Mouse (Mus musculus) c-Kit-negative CD71-positive TER-119-positive erythroid progenitor cells, embryonic 14.5 days (primary cell): Measurements from ENCODE around the gene Lmo7.

ENCODE experiments used
- DNase-seq: peaks from one replicate; pipeline ENCODE4 v3.0.0-alpha.2; 2013; ENCODE audit warnings: low read depth, low spot score

The Lmo7 gene

DNA sequence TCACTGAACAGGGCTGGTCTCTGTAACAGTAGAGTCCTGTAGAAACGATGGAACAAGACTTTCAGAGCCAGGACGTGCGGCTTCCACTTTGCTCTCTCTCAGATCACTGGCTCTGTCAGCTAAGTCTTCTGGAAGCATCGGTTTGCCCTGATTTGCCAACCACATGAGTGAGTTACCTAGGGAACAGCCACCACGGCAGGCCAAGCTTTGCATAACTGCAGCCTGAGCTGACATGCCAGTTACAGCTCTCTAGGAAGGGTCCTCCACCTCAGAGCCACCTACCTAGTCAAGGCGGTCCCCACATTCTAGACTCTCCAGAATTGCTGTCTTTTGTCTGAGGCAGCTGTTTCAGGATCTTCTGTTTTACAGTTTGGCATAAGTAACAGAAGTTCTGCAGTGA is 107.4 kb downstream of the Lmo7 start:
- DNase-seq, result no peak

GRCm38 (mm10) chr14:101838231-101838839 is 108.6 kb downstream of the Lmo7 start:
- no peak for DNase-seq

GRCm38 (mm10) chr14:101839771-101840731 is 110.3 kb downstream of the Lmo7 start:
- no peak for DNase-seq

GRCm38 (mm10) chr14:101841271-101841670 is 111.5 kb downstream of the Lmo7 start:
- DNase-seq, result no peak

DNA sequence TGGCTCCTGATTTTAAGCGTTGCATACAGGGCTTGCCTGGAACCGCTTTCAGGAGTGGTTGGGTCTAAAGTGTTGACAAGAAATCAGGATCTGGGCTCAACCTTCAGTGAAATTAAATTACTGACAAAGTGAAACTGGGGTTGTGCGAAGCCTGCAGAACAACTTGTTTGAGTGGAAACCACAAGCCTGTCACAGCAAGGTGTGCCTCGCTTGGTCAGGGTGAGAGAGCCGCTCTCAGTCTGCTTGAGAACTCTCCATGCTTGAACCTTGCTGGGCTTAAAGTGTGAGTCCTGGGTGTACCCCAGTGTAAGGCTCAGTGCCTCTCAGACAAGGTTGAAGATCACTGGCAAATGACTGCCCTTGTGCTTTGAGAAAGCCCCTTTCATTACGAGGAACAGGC is 112.8 kb downstream of the Lmo7 start:
- no peak for DNase-seq

DNA sequence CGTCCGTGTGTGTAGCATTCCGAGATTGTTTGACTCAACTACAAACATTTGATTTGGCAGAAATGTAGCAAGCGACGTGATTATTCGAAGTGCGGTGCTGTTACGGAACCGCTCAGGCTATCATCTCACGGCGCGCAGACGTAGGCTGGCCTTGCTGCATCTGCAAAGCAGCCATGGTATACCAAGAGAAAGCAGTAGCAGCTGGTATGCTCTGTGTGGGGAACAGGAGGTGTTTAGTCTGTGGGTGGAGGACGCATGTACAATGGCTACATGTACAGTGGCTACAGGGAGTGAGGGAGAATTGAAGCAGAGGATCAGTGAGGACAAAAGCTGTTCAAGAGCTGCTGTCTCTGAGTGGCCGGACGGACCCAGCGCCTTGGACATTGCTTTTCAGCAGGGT is 113.7 kb downstream of the Lmo7 start:
- no peak for DNase-seq

DNA sequence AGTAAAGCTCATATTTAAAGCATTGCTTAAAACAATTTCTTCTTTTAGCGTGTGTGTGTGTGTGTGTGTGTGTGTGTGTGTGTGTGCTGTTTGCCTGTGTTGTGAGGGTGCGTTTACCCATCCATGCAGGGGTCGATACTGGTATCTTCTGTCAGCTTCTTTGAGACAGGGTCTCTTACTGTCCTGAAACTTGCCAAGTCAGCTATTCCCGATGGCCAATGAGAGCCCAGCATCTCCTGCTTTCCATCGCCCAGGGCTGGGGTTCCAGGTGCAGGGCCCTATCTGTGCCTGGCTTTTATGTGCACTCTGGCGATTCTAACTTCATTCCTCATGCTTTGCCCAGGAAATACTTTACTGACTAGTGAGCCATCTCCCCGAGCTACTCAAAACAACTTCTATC is 114.7 kb downstream of the Lmo7 start:
- no peak for DNase-seq

GRCm38 (mm10) chr14:101846097-101846882 is 116.5 kb downstream of the Lmo7 start:
- no peak for DNase-seq

DNA sequence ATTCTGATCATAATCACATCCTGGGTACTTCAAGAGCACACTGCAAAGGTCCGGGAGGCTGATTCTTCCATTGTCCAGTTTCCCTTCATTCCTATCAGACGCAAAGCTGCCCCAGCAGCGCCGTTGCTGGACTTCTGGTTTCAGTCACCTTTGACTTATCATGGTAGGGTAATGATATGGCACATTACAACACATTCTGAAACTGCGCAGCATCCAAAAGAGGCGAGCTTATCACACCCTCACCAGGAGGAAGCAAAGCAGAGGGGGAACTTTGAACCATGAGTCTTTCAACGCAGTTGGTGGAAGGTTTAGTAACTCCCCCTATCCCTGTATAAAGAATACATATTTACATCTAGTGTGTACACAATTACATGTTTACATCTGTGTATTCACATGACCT is 117.8 kb downstream of the Lmo7 start:
- DNase-seq, result no peak

- no peak for DNase-seq
These were observed 122.9 kb downstream of the Lmo7 start for GRCm38 (mm10) chr14:101852584-101853195.

- no peak for DNase-seq
These were observed 123.5 kb downstream of the Lmo7 start for GRCm38 (mm10) chr14:101853207-101853606.

DNA sequence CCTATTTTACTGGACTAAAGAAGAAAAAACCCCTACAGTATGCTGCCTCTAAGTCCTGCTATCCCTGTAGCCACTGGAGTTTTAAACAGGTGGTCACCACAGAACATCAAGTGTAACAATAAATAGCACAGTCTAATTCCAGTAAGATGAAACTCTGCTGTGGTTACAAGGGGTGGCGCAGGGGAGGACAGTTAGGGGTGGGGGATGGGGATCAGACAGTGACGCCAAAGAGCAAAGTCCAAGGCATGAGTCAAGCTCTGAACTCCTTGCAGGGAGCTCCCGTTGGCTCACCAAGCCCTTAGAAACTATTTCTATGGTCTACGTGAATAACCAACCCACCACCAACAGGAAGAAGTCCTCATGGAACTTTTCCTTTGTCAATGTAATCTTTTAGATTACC is 124.0 kb downstream of the Lmo7 start:
- no peak for DNase-seq

DNA sequence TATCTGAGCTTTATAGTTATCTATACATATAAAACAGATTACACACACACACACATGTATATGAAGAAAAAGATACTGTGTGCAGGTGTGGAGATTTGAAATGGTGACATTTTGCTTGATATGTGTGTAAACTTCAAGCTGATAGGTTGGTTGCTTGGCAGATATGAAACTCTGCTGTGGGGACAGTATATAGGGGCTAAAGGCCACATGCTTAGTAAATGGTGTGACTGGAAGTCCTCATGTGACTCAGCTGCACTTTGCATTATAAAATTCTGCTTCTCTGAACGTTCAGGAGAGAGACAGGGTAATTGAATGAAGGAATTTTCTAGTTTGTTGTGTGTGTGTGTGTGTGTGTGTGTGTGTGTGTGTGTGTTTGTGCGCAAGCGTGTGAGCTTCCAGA is 124.5 kb downstream of the Lmo7 start:
- no peak for DNase-seq

- DNase-seq, result no peak
These were observed 129.6 kb downstream of the Lmo7 start for GRCm38 (mm10) chr14:101859305-101859886.

- DNase-seq, result no peak
These were observed 132.3 kb downstream of the Lmo7 start for GRCm38 (mm10) chr14:101862088-101862487.

DNA sequence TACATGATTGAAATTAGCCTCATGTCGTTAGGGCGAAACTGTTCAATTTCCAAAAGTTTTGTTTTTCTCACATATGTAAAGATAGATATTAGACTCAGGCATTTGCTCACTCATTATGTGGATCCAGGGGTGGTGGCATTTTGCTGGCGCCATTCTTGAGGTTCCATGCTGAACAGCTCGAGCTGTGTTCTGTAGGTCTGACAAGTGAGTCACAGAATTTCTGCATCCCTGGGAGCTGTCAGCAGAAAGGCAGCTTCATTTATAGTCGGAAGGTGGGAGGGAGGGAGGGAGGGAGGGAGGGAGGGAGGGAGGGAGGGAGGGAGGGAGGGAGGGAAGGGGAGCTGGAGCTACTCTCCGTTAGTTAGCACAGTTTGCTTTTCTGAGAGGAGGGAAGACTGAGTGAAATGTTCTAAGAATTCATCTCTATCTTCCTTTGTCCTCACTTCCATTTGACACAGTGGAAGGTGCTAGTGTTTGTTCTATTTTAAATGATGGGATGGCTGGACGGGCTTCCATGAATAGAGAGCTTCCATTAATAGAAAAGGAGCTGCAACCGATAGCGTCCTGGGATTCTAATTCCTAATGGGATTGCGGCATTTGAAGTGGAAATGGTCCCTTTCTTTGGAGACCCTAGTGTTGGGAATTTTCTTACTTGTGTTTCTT is 137.4 kb downstream of the Lmo7 start:
- no peak for DNase-seq

- no peak for DNase-seq
These were observed 139.4 kb downstream of the Lmo7 start for GRCm38 (mm10) chr14:101869145-101869544.

GRCm38 (mm10) chr14:101869661-101870060 is 139.9 kb downstream of the Lmo7 start:
- DNase-seq, result no peak

DNA sequence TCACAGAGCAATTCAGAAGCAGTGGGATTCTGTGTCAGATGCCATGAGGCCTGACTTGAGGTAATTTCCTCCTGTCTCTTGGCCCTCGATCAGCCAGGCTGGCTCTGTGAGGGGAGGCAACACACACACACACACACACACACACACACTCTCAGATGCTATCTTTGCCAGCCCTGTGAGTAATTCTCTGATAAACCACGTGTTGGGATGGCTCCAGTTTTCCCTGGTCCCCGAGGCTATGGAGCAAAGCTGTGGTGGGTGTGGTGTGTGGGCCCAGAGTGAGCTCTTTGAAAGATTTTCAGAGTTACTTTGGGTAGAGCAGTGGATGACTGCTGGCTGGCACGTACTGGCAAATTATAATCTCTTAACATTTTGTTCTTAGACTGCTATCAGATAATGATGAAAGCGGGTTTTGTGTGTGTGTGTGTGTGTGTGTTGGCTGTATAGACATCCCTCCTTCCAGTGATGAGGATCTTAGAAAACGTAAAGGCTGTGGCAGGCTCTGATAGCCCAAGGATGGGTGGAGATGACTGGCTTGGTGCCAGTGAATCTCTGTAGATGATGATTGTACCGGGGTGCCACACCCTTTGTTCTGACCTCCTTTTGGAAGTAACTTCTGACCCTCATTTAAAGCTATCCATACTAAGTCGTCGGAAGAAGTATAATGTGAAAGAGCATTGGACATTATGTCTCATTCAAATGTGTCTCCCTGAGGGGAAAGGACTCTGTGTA is 140.6 kb downstream of the Lmo7 start:
- DNase-seq, result no peak

DNA sequence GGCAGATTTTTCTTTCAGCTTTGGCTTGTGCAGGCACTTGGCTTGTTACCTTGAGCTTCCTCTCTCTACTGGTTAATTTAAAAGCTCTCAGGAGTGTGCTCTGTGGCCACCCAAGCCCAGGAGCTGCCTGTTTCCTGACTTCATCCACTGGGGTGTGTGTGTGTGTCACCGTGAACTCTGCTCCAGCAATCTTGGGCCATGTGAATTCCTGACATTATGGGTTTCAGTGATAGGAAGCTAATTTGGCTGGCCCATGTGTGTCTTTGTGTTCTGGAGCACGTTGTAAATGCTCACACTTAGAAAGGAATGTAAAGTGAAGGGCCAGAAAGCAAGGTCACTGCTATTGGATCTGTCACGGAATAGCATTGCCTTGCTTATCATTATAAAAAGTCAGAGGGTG is 143.1 kb downstream of the Lmo7 start:
- no peak for DNase-seq
